Mouse (Mus musculus): Measurements from ENCODE around the gene Prrc2c. TPM values are rescaled to one million over a fixed set of nuclear protein-coding genes. Genes with fewer than 3 reads are reported as not detected.
"Not testable (repeated sequence)": the region's sequence is repeated elsewhere in the genome, so short reads cannot be mapped to it uniquely, and the experiment has no call there.

Prrc2c gene
- total RNA-seq (2021) = 10 to 100 TPM; 70.8 to 77.9 TPM

DNA sequence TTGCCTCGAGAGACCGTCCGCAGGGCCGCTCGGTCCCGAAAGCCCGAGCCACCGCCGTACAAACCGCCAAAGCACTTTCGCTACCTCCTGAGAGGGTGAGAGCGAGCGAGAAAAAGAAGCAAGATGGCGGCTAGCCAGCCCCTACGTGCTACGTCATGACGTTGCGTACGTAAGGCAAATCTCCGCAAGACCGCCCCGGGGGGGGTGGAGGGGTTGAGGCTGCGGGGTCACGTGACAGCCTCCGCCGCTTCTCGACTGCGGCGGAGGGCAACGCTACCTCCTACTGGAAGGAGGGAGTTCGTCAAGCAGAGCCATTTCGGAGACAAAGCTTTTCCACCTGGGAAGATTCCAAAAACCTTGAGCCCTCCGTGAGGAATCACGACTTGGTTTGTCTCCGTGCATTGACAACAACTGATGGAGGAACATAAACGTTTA lies at the start of gene Prrc2c:
TSS of gene Prrc2c (minus strand) at position 156 of the 435 bp plus-strand sequence.
- DNase-seq = peak; percentile 98 to 99
- intact Hi-C loops (cut with DNase I) = loop anchor here (1.0 to 10.0 kb wide), 2 partner anchors 134 to 170 kb away; partner anchors contain the start of gene Vamp4

DNA sequence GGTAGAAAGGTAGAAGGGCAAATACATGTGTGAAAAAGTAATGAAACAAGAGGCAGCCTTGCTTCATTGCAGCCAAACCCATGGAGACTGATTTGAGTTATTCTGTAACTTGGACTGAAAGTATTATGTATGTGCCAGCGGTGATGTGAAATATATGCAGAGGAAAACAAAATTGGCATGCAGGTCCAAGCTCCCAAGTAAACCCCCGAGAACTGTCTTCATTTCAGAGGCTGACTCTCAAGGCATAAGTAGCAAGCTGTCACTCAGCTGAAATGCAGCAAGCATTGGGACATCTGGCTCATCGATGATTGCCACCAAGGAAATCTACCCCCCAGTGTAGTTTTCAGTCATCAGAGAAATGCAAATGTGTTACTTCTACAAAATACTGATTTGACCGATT lies 44.9 kb upstream of the Prrc2c start:
- intact Hi-C loops (cut with DNase I) = no loop called here
- DNase-seq = no peak

GRCm38 (mm10) chr1:162783669-162784248 lies 43.4 kb upstream of the Prrc2c start:
- no peak for DNase-seq
- intact Hi-C loops (cut with DNase I) = no loop called here

DNA sequence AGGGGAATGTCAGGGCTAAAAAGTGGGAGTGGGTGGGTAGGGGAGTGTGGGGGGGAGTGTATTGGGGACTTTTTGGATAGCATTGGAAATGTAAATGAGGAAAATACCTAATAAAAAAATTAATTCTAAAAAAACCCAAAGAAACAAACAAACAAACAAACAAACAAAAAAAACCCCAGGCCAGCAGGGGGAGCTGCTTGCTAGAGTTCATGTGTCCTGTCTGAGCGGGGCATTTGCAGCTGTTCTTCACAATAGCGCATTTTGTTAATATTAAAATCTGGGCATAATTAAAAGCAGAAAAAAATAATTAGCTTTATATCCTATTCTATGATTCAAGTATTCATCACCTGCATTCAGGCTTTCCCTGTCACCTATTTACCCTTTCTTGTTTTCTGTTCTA lies 40.7 kb upstream of the Prrc2c start:
- DNase-seq; intact Hi-C loops (cut with DNase I): not testable (repeated sequence)

DNA sequence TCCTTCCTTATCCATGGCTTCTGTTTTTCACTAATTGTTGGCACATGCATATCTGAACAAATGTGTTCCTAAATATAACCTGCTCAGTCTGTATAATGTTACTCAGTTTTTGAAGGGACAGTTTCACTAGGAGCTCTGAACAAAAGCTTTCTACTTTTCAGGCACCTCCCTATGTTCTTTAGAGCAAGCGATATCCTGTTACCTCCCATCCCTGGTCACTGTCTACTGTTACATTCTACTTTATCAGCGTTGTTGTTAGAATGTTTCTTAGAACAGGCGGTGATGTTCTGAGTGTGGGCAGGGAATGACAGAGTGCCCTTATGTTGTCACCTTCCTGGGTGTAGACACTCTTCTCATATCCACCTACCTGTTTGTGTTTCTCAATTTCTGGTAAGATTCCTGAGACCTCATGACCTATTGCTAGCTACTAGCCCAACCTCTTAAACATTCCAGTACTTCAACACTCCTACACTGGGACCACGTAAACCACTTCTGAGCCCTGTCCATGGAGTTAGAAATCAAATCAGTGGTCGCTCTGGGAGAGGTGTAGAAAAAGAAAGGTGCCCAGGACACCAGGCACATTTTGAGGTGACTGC lies 37.7 kb upstream of the Prrc2c start:
- intact Hi-C loops (cut with DNase I) = no loop called here
- DNase-seq = no peak

DNA sequence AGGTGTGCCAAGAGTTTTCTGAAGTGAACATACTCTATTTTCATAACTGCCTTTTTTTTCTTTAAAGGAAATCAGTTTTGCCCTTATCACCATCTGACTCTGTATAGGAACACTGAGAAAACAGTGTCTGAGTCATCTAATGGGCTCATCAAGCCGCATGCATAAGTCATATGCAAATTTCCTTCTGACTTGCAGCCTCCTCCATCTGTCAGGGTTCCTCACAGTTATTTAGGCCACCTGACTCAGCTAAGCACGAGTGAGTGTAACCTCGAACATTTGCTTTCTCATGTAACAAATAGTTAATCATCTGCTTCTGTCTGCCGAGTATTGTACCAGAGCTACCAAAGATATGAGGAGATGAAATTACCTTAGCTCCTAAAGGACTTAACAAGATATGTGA lies 33.3 kb upstream of the Prrc2c start:
- intact Hi-C loops (cut with DNase I) = no loop called here
- no peak for DNase-seq

DNA sequence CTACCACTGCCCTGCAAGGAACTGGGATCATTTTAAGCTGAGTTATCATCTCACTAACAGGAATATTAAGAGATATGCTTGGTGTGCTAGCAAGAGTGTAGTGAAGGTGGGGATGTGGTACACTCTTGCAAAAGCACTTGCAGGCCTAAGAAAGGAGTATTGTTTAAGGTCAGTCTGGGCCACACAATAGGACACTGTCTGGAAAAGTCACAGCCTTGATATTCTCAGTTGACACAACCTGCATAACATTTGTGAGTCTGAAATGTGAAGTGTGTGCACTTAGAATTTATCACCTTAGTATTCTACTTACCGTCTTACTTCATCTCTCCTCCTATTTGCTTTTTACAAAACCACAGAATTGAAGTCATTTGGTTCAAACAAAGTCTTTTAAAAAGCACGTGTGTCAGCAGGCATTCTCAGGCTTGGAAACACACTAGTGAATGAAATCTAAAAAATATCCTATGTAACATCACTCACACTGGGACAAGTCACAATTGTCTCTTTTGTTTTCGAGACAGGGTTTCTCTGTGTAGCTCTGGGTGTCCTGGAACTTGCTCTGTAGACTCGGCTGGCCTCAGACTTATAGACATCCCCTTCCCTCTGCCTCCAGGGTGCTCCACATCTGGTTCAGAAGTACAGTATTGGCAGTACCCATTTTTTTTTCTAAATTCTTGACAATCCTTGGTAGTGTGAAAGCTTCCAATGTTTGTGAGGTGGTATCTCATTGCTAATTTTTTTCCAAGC lies 31.4 kb upstream of the Prrc2c start:
- DNase-seq = no peak
- intact Hi-C loops (cut with DNase I) = no loop called here

DNA sequence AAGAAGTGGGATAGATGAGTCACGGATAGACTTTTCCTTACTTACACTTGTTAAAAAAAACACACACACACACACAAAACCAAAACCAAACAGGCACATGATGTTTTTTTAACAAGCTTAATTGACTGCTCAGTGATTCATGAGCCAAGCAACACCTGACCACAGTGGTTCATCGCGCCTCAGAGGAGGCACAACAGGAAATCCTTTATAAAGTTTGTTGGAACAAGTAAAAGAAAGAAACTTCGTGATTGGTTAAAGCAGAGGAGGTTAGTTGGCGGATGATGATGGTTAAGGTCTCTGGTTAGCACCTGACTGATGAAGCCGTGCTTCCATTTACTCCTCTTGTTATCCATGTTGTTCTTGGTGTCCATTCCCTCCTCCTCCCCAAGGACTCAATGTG lies 11.7 kb upstream of the Prrc2c start:
- intact Hi-C loops (cut with DNase I) = no loop called here
- DNase-seq = no peak

- no peak for DNase-seq
- intact Hi-C loops (cut with DNase I) = loop anchor here (10.0 kb wide), 1 partner anchor 125 kb away; no protein-coding TSS in a partner anchor
Measured at GRCm38 (mm10) chr1:162749607-162750006, 9.3 kb upstream of the Prrc2c start.

DNA sequence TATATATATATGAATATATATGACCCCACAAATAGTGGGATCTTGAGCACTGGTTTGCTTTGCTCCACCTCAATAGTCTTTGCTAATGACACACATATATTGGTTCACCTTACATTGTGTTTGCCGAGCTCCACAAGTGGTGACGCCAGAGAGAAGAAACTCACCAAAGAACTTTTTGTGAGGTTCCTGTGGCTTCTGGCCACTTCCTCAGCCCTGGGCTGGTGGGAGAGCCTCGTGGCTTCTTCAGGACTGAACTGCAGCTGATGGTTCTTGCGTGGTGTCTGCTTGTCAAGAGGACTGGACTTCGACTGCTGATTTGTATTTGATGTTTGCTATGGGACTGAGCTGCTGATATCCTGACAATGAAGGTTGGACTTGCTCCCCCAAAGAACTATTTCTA lies 8.4 kb upstream of the Prrc2c start:
- intact Hi-C loops (cut with DNase I) = loop anchor here (10.0 kb wide), 1 partner anchor 126 kb away; no protein-coding TSS in a partner anchor
- DNase-seq = no peak

DNA sequence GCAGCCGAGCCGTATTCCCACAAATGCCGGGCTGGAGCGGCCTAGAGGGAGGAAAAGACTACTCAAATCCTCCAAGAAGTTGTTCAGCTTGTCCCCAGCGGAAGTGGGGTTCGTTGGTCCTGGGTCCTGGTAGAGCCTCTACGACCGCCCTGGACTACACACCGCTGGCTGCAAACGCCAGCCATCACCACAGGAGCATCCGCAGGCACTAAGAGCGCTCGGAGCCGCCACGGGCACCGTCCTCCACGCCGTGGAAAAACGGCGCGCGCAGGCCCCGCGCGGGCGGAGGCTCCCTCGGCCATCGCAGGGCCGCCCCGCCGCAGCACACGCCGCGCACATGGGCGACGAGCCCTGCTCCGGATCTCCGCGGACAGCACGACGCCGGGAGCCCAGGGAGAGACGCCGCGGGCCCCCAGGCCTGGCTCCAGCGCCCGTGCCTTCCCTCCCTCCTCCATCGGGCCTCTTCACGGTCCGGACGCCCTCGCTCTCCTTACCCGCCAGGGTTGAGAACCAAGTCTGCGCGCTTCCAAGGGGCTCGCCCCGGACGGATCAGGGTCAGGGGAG lies 443 bp downstream of the Prrc2c start:
- intact Hi-C loops (cut with DNase I) = loop anchor here (1.0 to 10.0 kb wide), 3 partner anchors 135 to 193 kb away; partner anchors contain the start of genes Mettl13 and Vamp4

DNA sequence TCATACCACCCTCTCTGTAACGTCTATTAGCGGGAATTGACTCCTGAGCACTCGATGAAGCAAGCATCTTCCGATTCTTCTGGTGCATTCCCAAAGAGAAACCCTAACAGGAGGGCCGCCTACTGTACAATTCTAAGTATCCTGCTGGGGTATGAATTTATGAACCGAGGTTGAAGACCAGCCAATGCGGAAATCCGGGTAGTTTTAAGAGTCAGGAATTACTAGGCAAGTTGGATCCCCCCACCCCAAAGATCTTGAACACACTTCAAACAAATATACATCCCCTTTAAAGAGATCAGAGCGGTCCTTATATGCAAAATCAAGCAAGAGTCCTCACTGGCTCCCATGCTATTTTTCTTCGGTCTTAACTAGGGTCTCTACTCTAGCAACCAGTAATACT lies 950 bp downstream of the Prrc2c start:
- DNase-seq = peak; percentile 24 to 26
- intact Hi-C loops (cut with DNase I) = loop anchor here (5.0 kb wide), 1 partner anchor 192 kb away; the partner anchor contains the start of gene Mettl13

More for the DNA sequence above, 443 bp downstream of the Prrc2c start:
- DNase-seq = no peak

DNA sequence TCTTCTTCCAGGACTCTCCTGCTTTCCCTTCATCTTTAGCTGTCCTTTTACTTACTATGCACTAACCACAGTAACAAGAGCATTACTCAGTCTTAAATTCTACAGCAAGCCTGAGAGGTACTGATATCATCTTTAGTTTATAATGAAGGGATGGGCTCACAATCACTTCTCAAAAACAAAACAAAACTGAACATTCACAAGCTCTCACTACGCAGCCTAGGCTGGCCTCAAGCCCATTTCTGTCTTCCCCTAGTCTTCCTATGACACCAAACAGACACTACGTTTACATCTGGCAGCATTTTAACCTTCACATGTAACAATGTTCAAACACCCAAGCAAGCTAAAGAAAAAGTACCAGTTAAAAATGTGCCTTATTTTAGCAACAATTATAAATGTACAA lies 1.9 kb downstream of the Prrc2c start:
- DNase-seq = no peak
- intact Hi-C loops (cut with DNase I) = loop anchor here (5.0 kb wide), 1 partner anchor 191 kb away; the partner anchor contains the start of gene Mettl13

DNA sequence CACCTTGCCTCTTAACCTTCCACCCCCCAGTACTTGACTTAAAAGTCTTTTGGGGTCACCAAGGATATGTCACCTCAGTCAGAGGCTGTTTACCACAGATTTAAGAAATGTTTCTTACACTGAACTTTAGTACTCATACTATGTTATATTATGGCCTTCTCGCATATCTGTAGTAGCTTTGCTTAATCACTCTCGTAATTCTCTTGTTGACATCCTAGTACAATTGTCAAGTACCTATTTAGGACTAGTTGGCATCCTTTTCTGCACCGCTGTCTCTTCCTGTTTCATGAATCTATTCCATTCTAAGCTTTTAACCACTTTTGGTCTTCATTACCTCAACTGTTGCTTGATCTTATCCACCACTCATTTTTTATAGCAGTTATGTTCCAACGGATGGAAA lies 5.3 kb downstream of the Prrc2c start:
- intact Hi-C loops (cut with DNase I) = loop anchor here (5.0 kb wide), 1 partner anchor 188 kb away; the partner anchor contains the start of gene Mettl13
- no peak for DNase-seq

DNA sequence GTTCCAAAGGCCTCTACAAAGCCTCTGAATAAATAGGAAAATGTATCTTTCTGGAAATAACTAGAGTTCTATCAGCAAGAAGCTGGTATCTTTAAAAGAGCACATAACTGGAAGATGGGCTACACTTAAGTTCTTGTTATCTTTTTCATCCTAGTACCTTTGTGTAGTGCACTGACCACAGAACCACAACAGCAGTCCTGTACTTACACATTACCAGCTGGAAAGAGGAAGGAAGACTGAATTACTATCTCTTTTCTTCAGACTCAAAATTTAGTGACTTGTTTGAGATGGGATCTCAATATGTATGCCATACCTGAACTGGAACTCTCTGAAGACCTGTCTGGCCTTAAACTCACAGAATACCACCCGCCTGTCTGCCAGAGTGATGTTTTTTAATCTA lies 6.1 kb downstream of the Prrc2c start:
- DNase-seq = no peak
- intact Hi-C loops (cut with DNase I) = no loop called here

DNA sequence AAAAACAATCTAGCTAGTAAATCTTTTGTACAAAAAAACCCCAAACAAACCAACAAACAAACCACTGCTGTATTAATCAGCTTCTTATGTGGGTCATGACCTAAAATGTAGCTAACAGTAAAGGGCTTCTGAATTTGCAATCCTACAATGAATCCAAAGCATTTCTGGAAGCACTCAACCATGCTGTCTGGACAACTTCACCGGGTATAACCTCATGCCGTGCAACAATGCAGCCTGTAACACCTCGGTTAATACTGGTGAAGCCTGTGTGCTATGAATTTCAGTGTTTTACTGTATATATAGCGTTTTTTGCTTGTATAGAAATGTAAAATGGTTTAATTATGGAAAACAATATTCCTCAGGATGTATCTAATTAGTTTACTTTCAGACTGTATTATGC lies 8.3 kb downstream of the Prrc2c start:
- DNase-seq = no peak
- intact Hi-C loops (cut with DNase I) = no loop called here

- intact Hi-C loops (cut with DNase I) = no loop called here
- no peak for DNase-seq
Measured at GRCm38 (mm10) chr1:162729436-162729835, 10.9 kb downstream of the Prrc2c start.

GRCm38 (mm10) chr1:162727981-162728380 lies 12.4 kb downstream of the Prrc2c start:
- DNase-seq = no peak
- intact Hi-C loops (cut with DNase I) = no loop called here

DNA sequence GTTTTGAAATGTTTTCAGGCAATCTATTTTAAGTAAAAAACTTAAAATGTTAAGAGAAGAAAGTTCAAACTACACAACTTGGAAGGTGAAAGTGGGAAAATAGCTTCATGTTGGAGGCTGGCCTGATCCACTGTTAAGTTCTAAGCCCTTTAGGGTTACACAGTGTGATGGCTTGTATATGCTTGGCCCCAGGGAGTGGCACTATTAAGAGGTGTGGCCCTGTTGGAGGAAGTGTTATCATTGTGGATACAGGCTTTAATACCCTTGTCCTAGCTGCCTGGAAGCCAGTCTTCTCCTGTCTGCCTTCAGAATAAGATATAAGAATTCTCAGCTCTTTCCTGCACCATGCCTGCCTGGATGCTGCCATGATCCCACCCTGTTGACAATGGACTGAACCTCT lies 16.7 kb downstream of the Prrc2c start:
- DNase-seq = no peak
- intact Hi-C loops (cut with DNase I) = no loop called here

DNA sequence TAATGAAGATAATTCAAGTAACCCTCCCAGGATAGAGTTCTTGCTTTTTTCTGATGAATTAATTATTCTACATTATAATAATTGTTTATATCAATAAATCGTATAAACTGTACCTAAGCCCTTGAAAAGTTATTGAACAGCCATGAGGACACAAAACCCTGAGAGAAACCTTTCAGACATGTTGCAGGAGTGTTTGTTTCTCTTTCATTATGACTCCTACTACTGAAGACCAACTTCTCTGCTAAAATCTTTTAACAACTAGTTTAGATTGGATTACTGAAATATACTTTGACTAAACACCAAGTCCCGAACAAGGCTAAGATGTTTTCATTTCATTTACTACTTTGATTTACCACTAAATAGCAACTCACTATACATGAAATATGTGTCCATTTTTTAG lies 19.7 kb downstream of the Prrc2c start:
- DNase-seq = no peak
- intact Hi-C loops (cut with DNase I) = no loop called here

All from heart, postnatal 36 days (tissue).